Comparison of ENCODE assay signal across 8 mouse cellular contexts in genomic region chr11:85525501-85525885, GRCm38 (mm10).
DNase-seq lines count a peak whose midpoint lies in the region; ATAC-seq lines count a peak whose summit lies in the region.

No protein-coding gene starts in this region.

- H3K4me1 ChIP-seq in hindbrain, embryonic 10.5 days (replicated peaks) = peaks cover 46% of the 10 kb centered on the region
- peaks cover 37% of the 10 kb centered on the region for H3K4me1 ChIP-seq in hindbrain, embryonic 13.5 days (replicated peaks)
- peaks cover 58% of the 10 kb centered on the region for H3K4me1 ChIP-seq in embryonic facial prominence, embryonic 10.5 days
- H3K4me1 ChIP-seq in heart, embryonic 15.5 days (replicated peaks) = peaks cover 29% of the 10 kb centered on the region
- H3K4me1 ChIP-seq in limb, embryonic 15.5 days = peaks cover 28% of the 10 kb centered on the region

- no peak overlapping the region; the same call in 1 of the 2 replicates for H3K4me2 ChIP-seq in hindbrain, embryonic 13.5 days
- peak overlapping the region; percentile 54 for H3K4me2 ChIP-seq in heart, embryonic 15.5 days
- H3K4me2 ChIP-seq in limb, embryonic 15.5 days = peak overlapping the region; percentile 30

- WGBS in hindbrain, embryonic 10.5 days = 34% methylated on average over 10 of the region's 10 CpGs
- WGBS in hindbrain, embryonic 13.5 days = 42% methylated on average over 10 of the region's 10 CpGs
- WGBS in embryonic facial prominence, embryonic 10.5 days = 30% methylated on average over 10 of the region's 10 CpGs
- 21% methylated on average over 10 of the region's 10 CpGs for WGBS in heart, embryonic 15.5 days
- 18% methylated on average over 10 of the region's 10 CpGs for WGBS in limb, embryonic 15.5 days

- intact Hi-C loops in left cerebral cortex, postnatal 36 days (cut with DNase I) = no loop called here

- H3K9ac ChIP-seq in hindbrain, embryonic 13.5 days = no peak overlapping the region
- no peak overlapping the region for H3K9ac ChIP-seq in heart, embryonic 15.5 days
- no peak overlapping the region for H3K9ac ChIP-seq in limb, embryonic 15.5 days

- DNase-seq in hindbrain, embryonic 10.5 days (ENCODE audit: low spot score) = no peak
- DNase-seq in embryonic facial prominence, embryonic 10.5 days (ENCODE audit: low spot score) = no peak
- DNase-seq in right cerebral cortex, postnatal 14 days = no peak
- no peak for DNase-seq in left cerebral cortex, adult 11 months (ENCODE audit: low spot score)
- no peak for DNase-seq in left cerebral cortex, postnatal 36 days (ENCODE audit: low spot score in 2 of 2)

- no peak for ATAC-seq in hindbrain, embryonic 13.5 days (ENCODE audit: low FRiP score)
- no peak for ATAC-seq in heart, embryonic 15.5 days (replicated peaks; ENCODE audit: insufficient number of reproducible peaks, insufficient read depth, low FRiP score, low read depth)
- ATAC-seq in limb, embryonic 15.5 days (ENCODE audit: insufficient number of reproducible peaks, low FRiP score, low TSS enrichment, low read depth) = 0 out of 2 replicates have a peak, but pooled peaks have one; percentile 56

- no peaks in the 10 kb centered on the region for H3K9me3 ChIP-seq in hindbrain, embryonic 10.5 days
- no peaks in the 10 kb centered on the region for H3K9me3 ChIP-seq in hindbrain, embryonic 13.5 days
- H3K9me3 ChIP-seq in embryonic facial prominence, embryonic 10.5 days = no peaks in the 10 kb centered on the region
- H3K9me3 ChIP-seq in heart, embryonic 15.5 days (replicated peaks) = no peaks in the 10 kb centered on the region
- no peaks in the 10 kb centered on the region for H3K9me3 ChIP-seq in limb, embryonic 15.5 days

- H3K27me3 ChIP-seq in hindbrain, embryonic 10.5 days (ENCODE audit: insufficient read depth, poor library complexity, severe bottlenecking) = peaks cover 67% of the 10 kb centered on the region
- peaks cover 43% of the 10 kb centered on the region for H3K27me3 ChIP-seq in hindbrain, embryonic 13.5 days
- peaks cover 68% of the 10 kb centered on the region for H3K27me3 ChIP-seq in embryonic facial prominence, embryonic 10.5 days (replicated peaks; ENCODE audit: low read depth, poor library complexity, severe bottlenecking)
- H3K27me3 ChIP-seq in heart, embryonic 15.5 days = peaks cover 15% of the 10 kb centered on the region; the same call in 1 of the 2 replicates
- H3K27me3 ChIP-seq in limb, embryonic 15.5 days = peaks cover 9% of the 10 kb centered on the region

- H3K27ac ChIP-seq in hindbrain, embryonic 10.5 days = peak overlapping the region; percentile 69; the same call in 1 of the 2 replicates
- no peak overlapping the region for H3K27ac ChIP-seq in hindbrain, embryonic 13.5 days
- H3K27ac ChIP-seq in embryonic facial prominence, embryonic 10.5 days (replicated peaks) = peak overlapping the region; percentile 81
- peak overlapping the region; percentile 74 for H3K27ac ChIP-seq in heart, embryonic 15.5 days
- peak overlapping the region; percentile 60 for H3K27ac ChIP-seq in limb, embryonic 15.5 days

- H3K36me3 ChIP-seq in hindbrain, embryonic 10.5 days = no peaks in the 10 kb centered on the region
- H3K36me3 ChIP-seq in hindbrain, embryonic 13.5 days = no peaks in the 10 kb centered on the region
- no peaks in the 10 kb centered on the region for H3K36me3 ChIP-seq in embryonic facial prominence, embryonic 10.5 days (replicated peaks)
- H3K36me3 ChIP-seq in heart, embryonic 15.5 days = no peaks in the 10 kb centered on the region
- no peaks in the 10 kb centered on the region for H3K36me3 ChIP-seq in limb, embryonic 15.5 days

- no peak overlapping the region for H3K4me3 ChIP-seq in hindbrain, embryonic 10.5 days
- no peak overlapping the region for H3K4me3 ChIP-seq in hindbrain, embryonic 13.5 days
- peak overlapping the region; percentile 29 for H3K4me3 ChIP-seq in embryonic facial prominence, embryonic 10.5 days
- H3K4me3 ChIP-seq in heart, embryonic 15.5 days = peak overlapping the region; percentile 4; the same call in 1 of the 2 replicates
- no peak overlapping the region for H3K4me3 ChIP-seq in limb, embryonic 15.5 days

Comparison
In these comparisons a context has a peak if more than half of its experiments do, and no peak if none do; other contexts are left out.
1. H3K4me3 ChIP-seq: peak in embryonic facial prominence, embryonic 10.5 days (single experiment) and heart, embryonic 15.5 days (single experiment); none in hindbrain, embryonic 10.5 days (single experiment), hindbrain, embryonic 13.5 days (single experiment) and limb, embryonic 15.5 days (single experiment).